Mouse (Mus musculus): Measurements from ENCODE around the gene Gal.

GRCm38 (mm10) chr19:3458331-3459099 is 44.2 kb upstream of the Gal start:
- no peak for TF ChIP-seq CTCF (IDR thresholded peaks at IDR 0.05; ENCODE audit: control insufficient read depth, insufficient read depth, insufficient read length)
- TF ChIP-seq USF1 (IDR thresholded peaks at IDR 0.05; ENCODE audit: low read depth) = no peak

Data from C2C12 (cell line).